Mouse (Mus musculus): Measurements from ENCODE around the gene Zfp622.
"Not testable (repeated sequence)": the region's sequence is repeated elsewhere in the genome, so short reads cannot be mapped to it uniquely, and the experiment has no call there.

Gene Zfp622

GRCm38 (mm10) chr15:25971596-25971995 is 12.6 kb upstream of the Zfp622 start:
- DNase-seq (ENCODE audit: low spot score in 2 of 2): no peak

GRCm38 (mm10) chr15:25972758-25973157 is 11.4 kb upstream of the Zfp622 start:
- no peak for DNase-seq (ENCODE audit: low spot score in 2 of 2)

GRCm38 (mm10) chr15:25974352-25974751 is 9.8 kb upstream of the Zfp622 start:
- DNase-seq (ENCODE audit: low spot score in 2 of 2): no peak

GRCm38 (mm10) chr15:25975810-25976209 is 8.4 kb upstream of the Zfp622 start:
- DNase-seq (ENCODE audit: low spot score in 2 of 2): no peak

GRCm38 (mm10) chr15:25983614-25984013 is 552 bp upstream of the Zfp622 start:
- not testable (repeated sequence) for DNase-seq (ENCODE audit: low spot score in 2 of 2)

- peak in 1 of 2 experiments; percentile 2 for DNase-seq (ENCODE audit: low spot score in 2 of 2)
These were observed 747 bp downstream of the Zfp622 start for GRCm38 (mm10) chr15:25984734-25985492.

GRCm38 (mm10) chr15:25992992-25993727 is 9.0 kb downstream of the Zfp622 start:
- DNase-seq (ENCODE audit: low spot score in 2 of 2): peak; percentile 32 to 54

GRCm38 (mm10) chr15:25995521-25995920 is 11.4 kb downstream of the Zfp622 start:
- no peak for DNase-seq (ENCODE audit: low spot score in 2 of 2)

- not testable (repeated sequence) for DNase-seq (ENCODE audit: low spot score in 2 of 2)
These were observed 15.4 kb downstream of the Zfp622 start for GRCm38 (mm10) chr15:25999545-25999944.

GRCm38 (mm10) chr15:26008621-26009020 is 24.5 kb downstream of the Zfp622 start:
- no peak for DNase-seq (ENCODE audit: low spot score in 2 of 2)

GRCm38 (mm10) chr15:26012891-26013290 is 28.7 kb downstream of the Zfp622 start:
- no peak for DNase-seq (ENCODE audit: low spot score in 2 of 2)

- DNase-seq (ENCODE audit: low spot score in 2 of 2): peak; percentile 82 to 83
These were observed 32.0 kb downstream of the Zfp622 start for GRCm38 (mm10) chr15:26015979-26016665.

- no peak for DNase-seq (ENCODE audit: low spot score in 2 of 2)
These were observed 37.6 kb downstream of the Zfp622 start for GRCm38 (mm10) chr15:26021721-26022120.

- DNase-seq (ENCODE audit: low spot score in 2 of 2): no peak
These were observed 38.5 kb downstream of the Zfp622 start for GRCm38 (mm10) chr15:26022636-26023035.

- DNase-seq (ENCODE audit: low spot score in 2 of 2): no peak
These were observed 47.5 kb downstream of the Zfp622 start for GRCm38 (mm10) chr15:26031692-26032091.

- no peak for DNase-seq (ENCODE audit: low spot score in 2 of 2)
These were observed 56.4 kb downstream of the Zfp622 start for GRCm38 (mm10) chr15:26040567-26040966.

GRCm38 (mm10) chr15:26041196-26041947 is 57.2 kb downstream of the Zfp622 start:
- DNase-seq (ENCODE audit: low spot score in 2 of 2): no peak

Data from spleen, postnatal 36 days (tissue).